Mouse (Mus musculus): ENCODE results near the gene Tbkbp1. TPM values are rescaled to one million over a fixed set of nuclear protein-coding genes. Genes with fewer than 3 reads are reported as not detected.
A peak's percentile ranks its signal among the peaks of the same experiment; 100 is the strongest.

The Tbkbp1 gene
- total RNA-seq, 2 experiments from 2014 or later, result 54.4 to 60.4 TPM

DNA sequence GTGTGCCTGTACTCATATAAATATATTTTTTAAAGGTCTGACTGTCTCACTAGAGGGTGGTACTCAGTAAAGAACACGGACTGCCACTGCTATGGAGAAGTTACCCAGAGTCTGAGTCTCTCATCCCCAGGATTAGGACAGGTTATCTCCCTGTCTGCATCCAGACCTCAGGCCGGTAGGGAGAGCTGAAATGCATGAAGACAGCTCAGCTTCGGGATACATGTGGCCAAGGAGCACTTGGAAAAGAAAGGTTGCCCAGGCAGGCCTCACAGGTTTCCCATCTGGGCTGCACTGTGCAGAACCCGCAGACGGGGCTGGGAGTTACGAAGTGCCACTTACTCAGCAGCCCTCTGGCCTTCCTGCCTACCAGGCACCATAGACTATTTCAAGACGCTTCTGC, 5.7 kb upstream of the Tbkbp1 start:
- DNase-seq (ENCODE audit: low spot score in 2 of 2), result no peak

- no peak for DNase-seq (ENCODE audit: low spot score in 2 of 2)
Observed at GRCm38 (mm10) chr11:97152662-97153287, 1.5 kb upstream of the Tbkbp1 start.

- DNase-seq (ENCODE audit: low spot score in 2 of 2), result peak in 1 of 2 experiments; percentile 57
Observed at GRCm38 (mm10) chr11:97152023-97152426, 730 bp upstream of the Tbkbp1 start.

GRCm38 (mm10) chr11:97150411-97151330, 624 bp downstream of the Tbkbp1 start:
- peak; percentile 69 to 76 for DNase-seq (ENCODE audit: low spot score in 2 of 2)

- DNase-seq (ENCODE audit: low spot score in 2 of 2), result peak; percentile 64 to 73
Observed at GRCm38 (mm10) chr11:97149995-97150410, 1.3 kb downstream of the Tbkbp1 start.

DNA sequence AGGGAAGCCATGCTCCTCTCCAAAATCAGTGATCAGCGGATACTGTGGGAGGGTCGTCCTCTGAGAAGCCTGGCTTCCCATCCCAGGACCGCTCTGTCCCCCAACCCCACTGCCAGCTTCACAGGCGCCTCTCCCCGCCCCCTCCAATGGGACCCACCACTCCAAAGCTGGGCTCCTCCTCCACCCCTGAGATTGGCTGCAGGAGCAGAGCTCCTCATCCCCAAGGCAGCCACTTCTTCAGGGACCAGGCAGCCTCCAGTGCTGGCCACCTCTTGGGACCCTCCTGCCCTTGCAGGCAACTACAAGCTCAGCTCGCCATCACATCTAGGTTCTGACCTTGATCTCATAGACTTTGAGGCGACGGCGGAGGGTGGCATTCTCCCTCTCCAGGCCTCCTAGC, 2.3 kb downstream of the Tbkbp1 start:
- DNase-seq (ENCODE audit: low spot score in 2 of 2), result no peak

DNA sequence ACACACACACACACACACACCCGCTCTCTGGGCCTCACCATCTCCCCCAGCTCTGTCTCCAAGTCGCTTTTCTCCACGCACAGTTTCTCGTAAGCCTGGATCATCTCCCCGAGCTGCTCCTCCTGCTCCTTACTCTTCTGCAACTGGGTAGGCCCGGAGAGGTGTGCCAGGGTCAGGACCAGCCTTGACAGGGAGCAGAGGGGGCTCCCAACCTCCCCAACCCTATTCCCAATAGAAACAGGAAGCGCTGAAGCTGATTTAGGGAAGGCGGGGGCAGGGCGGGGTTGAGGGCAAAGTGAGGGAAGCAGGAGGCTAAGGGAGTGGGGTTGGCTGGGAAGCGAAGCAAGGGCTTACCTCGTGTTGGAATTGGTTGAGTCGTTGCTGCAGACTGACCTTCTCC, 2.7 kb downstream of the Tbkbp1 start:
- DNase-seq (ENCODE audit: low spot score in 2 of 2), result no peak

DNA sequence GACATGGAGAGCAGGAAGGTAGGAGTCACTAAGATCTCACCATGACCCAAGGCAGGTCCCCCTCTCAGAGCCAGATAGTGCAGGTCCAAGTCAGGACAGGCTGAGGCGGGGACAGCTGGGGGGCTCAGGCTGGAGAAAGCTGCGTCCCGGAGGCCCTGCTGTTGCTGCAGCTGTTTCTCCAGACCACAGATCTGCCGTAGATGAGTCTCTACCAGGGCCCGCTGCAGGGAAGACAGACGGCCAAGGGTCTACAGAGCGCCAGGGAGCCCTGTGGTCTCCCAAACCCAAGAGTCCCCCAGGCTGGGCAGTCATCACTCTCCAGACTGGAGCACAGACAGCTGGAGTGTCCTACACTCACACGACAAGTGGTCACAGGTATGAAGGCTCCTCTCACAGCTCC, 4.0 kb downstream of the Tbkbp1 start:
- DNase-seq (ENCODE audit: low spot score in 2 of 2), result no peak

DNA sequence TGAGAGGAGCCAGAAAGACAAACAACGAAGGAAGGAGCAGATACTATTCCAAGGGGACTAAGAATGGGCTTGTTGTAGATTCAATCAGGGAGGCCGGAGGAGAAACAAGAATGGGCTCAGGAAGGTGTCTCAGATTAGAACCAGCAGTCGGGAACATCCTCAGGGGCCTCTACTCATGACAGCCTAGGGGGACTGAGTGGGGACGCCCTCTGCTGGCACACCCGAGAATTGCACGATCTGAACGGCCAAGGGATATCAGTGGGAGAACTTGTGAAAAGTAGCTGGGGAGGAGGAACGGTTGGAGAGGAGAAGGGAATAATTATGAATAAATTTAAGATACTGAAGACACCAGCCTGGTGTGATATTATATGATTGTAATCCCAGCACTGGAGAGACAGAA, 4.6 kb downstream of the Tbkbp1 start:
- DNase-seq (ENCODE audit: low spot score in 2 of 2), result peak; percentile 86 to 91

GRCm38 (mm10) chr11:97145951-97146350, 5.3 kb downstream of the Tbkbp1 start:
- no peak for DNase-seq (ENCODE audit: low spot score in 2 of 2)

DNA sequence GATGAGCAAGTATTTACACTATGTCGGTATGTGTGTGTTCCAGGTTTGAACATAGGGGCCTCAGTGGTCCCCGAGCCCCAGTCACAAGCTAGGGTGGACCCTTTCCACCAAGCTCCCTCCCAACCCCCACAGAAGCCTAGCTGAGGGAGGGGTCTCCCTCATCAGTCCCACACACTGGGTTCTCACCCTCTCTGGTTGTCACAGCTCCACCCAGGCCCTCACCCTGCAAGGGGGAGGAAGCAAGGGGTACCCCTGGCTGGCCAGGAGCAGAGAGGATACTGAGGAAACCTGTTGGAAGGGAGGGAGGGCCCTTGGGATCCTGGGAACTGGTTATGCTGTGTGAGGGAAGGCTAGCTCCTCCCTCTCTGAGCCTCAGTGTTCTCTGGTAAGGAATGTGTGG, 6.0 kb downstream of the Tbkbp1 start:
- no peak for DNase-seq (ENCODE audit: low spot score in 2 of 2)

GRCm38 (mm10) chr11:97143196-97143900, 7.9 kb downstream of the Tbkbp1 start:
- no peak for DNase-seq (ENCODE audit: low spot score in 2 of 2)

DNA sequence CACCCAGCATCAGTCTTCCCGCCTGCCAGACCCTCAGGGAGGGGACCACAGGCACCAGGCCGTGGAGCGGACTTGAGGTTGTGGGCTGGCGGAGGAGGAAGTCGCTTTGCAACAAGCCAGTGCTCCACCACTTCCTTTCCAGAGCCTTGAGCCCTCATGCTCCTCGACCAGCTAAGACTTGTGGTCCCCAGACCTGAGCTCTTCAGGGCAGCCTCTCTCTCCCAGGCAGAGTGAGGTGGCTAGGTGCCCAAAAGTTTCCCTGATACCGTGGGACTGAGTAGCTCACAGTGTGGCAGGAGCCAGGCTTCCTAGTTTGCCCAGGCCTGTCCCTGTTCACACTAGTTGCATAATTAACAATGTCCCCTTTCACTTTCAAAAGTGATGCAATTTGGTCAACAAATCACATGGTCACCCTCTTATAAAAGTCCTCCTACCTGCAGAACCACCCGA, 9.1 kb downstream of the Tbkbp1 start:
- DNase-seq (ENCODE audit: low spot score in 2 of 2), result no peak

DNA sequence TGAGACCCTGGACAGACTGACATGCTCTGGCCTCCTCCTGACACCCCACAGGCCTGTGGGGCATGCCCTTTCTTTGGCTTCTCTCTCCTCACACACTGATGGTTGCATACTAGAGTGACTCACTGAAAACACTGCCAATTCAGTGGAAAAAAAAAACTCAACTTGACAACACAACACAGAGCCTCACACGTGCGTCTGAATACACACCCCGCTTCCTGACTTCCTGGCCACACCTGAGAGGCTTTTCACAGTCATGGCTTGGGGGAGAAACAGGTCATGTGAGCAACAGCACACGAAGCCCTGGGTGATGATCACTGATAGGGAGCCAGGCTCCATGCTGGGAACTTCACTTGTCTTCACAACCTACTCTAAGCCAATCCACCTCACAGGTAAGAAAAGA, 10.5 kb downstream of the Tbkbp1 start:
- no peak for DNase-seq (ENCODE audit: low spot score in 2 of 2)

DNA sequence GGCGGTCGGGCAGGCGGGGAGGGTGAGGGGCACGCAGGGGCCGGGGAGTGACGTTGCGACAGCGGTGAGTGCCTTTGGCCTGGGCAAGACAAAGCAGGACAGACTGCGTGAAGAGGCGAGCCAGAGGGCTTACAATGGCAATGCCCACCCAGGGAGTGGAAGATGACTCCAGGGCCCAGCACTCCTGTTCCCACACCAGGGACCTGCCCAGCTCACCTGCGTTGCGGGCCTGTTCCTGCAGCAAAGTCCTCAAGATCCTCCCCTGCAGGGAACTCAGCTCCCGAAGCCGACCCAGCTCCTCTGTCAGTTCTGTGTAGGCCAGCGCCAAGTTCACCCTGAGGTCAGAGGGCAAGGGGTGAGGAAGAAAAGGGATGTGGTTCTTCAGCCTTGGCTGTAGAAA, 12.0 kb downstream of the Tbkbp1 start:
- no peak for DNase-seq (ENCODE audit: low spot score in 2 of 2)

GRCm38 (mm10) chr11:97138554-97139226, 12.6 kb downstream of the Tbkbp1 start:
- DNase-seq (ENCODE audit: low spot score in 2 of 2), result peak; percentile 58 to 72

GRCm38 (mm10) chr11:97133270-97133669, 18.0 kb downstream of the Tbkbp1 start:
- no peak for DNase-seq (ENCODE audit: low spot score in 2 of 2)

GRCm38 (mm10) chr11:97132185-97132584, 19.1 kb downstream of the Tbkbp1 start:
- DNase-seq (ENCODE audit: low spot score in 2 of 2), result no peak

DNA sequence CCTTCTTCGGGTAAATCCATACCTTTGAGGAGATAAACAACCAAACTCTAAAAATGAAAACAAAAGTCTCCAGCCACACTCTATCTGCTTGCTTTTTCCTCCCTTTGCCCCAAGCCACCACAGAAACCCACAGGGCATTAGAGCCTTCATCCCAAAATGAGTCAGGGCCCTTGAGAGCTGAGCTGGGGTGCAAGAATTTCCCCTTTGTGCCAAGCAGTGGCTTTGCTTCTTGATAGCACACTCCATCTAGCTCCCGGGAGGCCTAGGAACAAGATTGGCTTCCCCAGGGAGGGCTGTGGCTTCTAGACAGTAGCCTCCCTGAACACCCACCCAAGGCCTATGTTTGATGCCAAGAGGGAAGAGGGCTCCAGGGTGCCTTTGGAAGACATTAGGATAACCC, 19.6 kb downstream of the Tbkbp1 start:
- DNase-seq (ENCODE audit: low spot score in 2 of 2), result no peak

DNA sequence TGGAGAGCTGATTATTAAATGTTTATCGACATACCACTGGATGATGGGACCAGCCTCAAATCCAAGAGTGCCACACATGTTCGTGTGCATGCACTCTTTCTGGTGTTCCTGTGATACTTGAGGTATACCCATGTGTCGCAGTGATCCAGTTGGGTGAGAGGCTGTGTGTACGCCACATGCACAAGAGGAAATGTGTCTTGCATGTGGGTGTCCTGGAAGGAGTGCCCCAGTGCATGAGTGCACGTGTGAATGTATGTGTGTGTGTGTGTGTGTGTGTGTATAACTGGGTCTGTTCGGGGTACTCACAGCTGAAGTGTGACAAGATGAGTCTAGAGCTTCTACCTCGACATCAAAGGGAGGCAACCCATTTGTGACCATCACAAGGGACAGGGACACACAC, 21.0 kb downstream of the Tbkbp1 start:
- no peak for DNase-seq (ENCODE audit: low spot score in 2 of 2)

DNA sequence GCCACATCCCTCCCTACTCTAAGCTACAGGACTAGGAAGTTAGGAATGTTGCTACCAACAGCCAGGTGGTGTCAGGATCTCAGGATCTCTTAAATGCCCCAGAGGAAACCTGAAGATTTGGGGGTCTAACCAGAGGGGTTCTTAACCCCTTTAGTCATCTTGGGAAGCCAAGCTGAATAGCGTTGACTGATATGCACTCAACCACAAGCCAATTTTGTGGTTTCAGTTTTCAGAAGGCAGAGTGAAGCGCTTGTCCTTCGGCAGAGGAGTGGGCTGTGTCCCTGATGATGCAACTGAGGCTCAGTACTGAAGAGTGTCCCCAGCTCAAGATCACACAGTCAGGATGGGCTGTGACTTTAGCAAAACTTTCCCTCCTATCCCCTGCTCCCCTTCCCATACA, 22.3 kb downstream of the Tbkbp1 start:
- no peak for DNase-seq (ENCODE audit: low spot score in 2 of 2)
